Mouse (Mus musculus): ENCODE results near the gene Olfr435. TPM values are rescaled to one million over a fixed set of nuclear protein-coding genes. Genes with fewer than 3 reads are reported as not detected.
"Not testable (repeated sequence)": the region's sequence is repeated elsewhere in the genome, so short reads cannot be mapped to it uniquely, and the experiment has no call there.

Gene Olfr435
- not detected for polyA plus RNA-seq (2017; shearing (Covaris generic))

- ATAC-seq: no peak
These were observed at the start of gene Olfr435 for GRCm38 (mm10) chr6:43196781-43197180. Gene Olfr435, plus strand, starts transcription at chr6:43197146.

- no peak for ATAC-seq
These were observed 37.4 kb upstream of the Olfr435 start for GRCm38 (mm10) chr6:43159502-43159901.

- ATAC-seq: no peak
These were observed 34.0 kb upstream of the Olfr435 start, which contains the start of gene Olfr437 for GRCm38 (mm10) chr6:43162982-43163381. Gene Olfr437, plus strand, starts transcription at chr6:43163282.

- no peak for ATAC-seq
These were observed 29.7 kb upstream of the Olfr435 start for GRCm38 (mm10) chr6:43167246-43167645.

- no peak for ATAC-seq
These were observed 25.1 kb upstream of the Olfr435 start, which contains the start of gene Olfr13 for GRCm38 (mm10) chr6:43171840-43172239. Gene Olfr13, plus strand, starts transcription at chr6:43172140.

GRCm38 (mm10) chr6:43178129-43178528 is 18.8 kb upstream of the Olfr435 start:
- ATAC-seq: no peak

GRCm38 (mm10) chr6:43178584-43179501 is 18.1 kb upstream of the Olfr435 start:
- no peak for ATAC-seq

- no peak for ATAC-seq
These were observed 6.0 kb upstream of the Olfr435 start for GRCm38 (mm10) chr6:43190986-43191385.

GRCm38 (mm10) chr6:43198094-43198493 is 1.1 kb downstream of the Olfr435 start:
- peak; percentile 96 for ATAC-seq

- no peak for ATAC-seq
These were observed 5.8 kb downstream of the Olfr435 start for GRCm38 (mm10) chr6:43202786-43203185.

- no peak for ATAC-seq
These were observed 8.4 kb downstream of the Olfr435 start for GRCm38 (mm10) chr6:43205355-43205754.

- not testable (repeated sequence) for ATAC-seq
These were observed 15.9 kb downstream of the Olfr435 start, which contains the start of gene Olfr434 for GRCm38 (mm10) chr6:43212873-43213272. Gene Olfr434, plus strand, starts transcription at chr6:43213021.

GRCm38 (mm10) chr6:43231255-43231654 is 34.3 kb downstream of the Olfr435 start, which contains the start of gene Olfr47:
Gene Olfr47, plus strand, starts transcription at chr6:43231529.
- not testable (repeated sequence) for ATAC-seq

- ATAC-seq: peak; percentile 64
These were observed 45.1 kb downstream of the Olfr435 start for GRCm38 (mm10) chr6:43242061-43242460.

- ATAC-seq: no peak
These were observed 50.5 kb downstream of the Olfr435 start for GRCm38 (mm10) chr6:43247396-43247795.

- ATAC-seq: no peak
These were observed 56.0 kb downstream of the Olfr435 start for GRCm38 (mm10) chr6:43252994-43253393.

Other genes with a start within 250 kb of the Olfr435 start
- not detected for gene Olfr444, start 248.1 kb upstream of the Olfr435 start, polyA plus RNA-seq (2017; shearing (Covaris generic))
- gene Olfr441, start 90.8 kb upstream of the Olfr435 start, polyA plus RNA-seq (2017; shearing (Covaris generic)): not detected
- gene Olfr237-ps1, start 50.6 kb upstream of the Olfr435 start, polyA plus RNA-seq (2017; shearing (Covaris generic)): not detected
- gene Olfr437, start 33.9 kb upstream of the Olfr435 start, polyA plus RNA-seq (2017; shearing (Covaris generic)): not detected
- gene Olfr13, start 25.0 kb upstream of the Olfr435 start, polyA plus RNA-seq (2017; shearing (Covaris generic)): not detected
- gene Olfr434, start 15.9 kb downstream of the Olfr435 start, polyA plus RNA-seq (2017; shearing (Covaris generic)): not detected
- not detected for gene Olfr47, start 34.4 kb downstream of the Olfr435 start, polyA plus RNA-seq (2017; shearing (Covaris generic))
- 1 to 10 TPM; 4.7 to 6.5 TPM for gene Arhgef5, start 68.4 kb downstream of the Olfr435 start, polyA plus RNA-seq (2017; shearing (Covaris generic))
- not detected for gene Nobox, start 112.4 kb downstream of the Olfr435 start, polyA plus RNA-seq (2017; shearing (Covaris generic))

Data from CD4-positive, CD25-positive, alpha-beta regulatory T cell, adult 4 months (primary cell).